Mouse (Mus musculus) myocyte (in vitro differentiated cells): ENCODE results near the gene Elk3. TPM values are rescaled to one million over a fixed set of nuclear protein-coding genes. Genes with fewer than 3 reads are reported as not detected.
A peak's percentile ranks its signal among the peaks of the same experiment; 100 is the strongest.

Source experiments
- H3K27me3 ChIP-seq: one replicate; pipeline ENCODE4 v1.6.1; 2011; ENCODE audit not compliant: control insufficient read depth, insufficient read depth, insufficient read length
- H3K36me3 ChIP-seq: one replicate; pipeline ENCODE4 v1.6.1; 2011; ENCODE audit not compliant: control insufficient read depth, insufficient read depth
- H3K4me2 ChIP-seq: one replicate; pipeline ENCODE4 v1.6.1; 2011; ENCODE audit warnings: low read depth, control low read depth
- H3K4me3 ChIP-seq: one replicate; pipeline ENCODE4 v1.5.1; 2011; ENCODE audit warnings: mild to moderate bottlenecking, control low read depth, moderate library complexity
- H3K79me2 ChIP-seq: one replicate; pipeline ENCODE4 v1.6.1; 2011; ENCODE audit not compliant: control insufficient read depth, insufficient read depth
- H3ac ChIP-seq: one replicate; pipeline ENCODE4 v1.6.1; 2011; ENCODE audit not compliant: control insufficient read depth, insufficient read length
- CEBPB ChIP-seq: IDR thresholded peaks from 2 replicates; pipeline ENCODE4 v1.6.1; 2011; ENCODE audit warnings: mild to moderate bottlenecking, moderate library complexity; ENCODE audit not compliant: poor library complexity, insufficient read depth, severe bottlenecking
- E2F4 ChIP-seq: IDR thresholded peaks from one replicate; pipeline ENCODE4 v1.6.1; 2011; ENCODE audit warnings: mild to moderate bottlenecking, control low read depth, moderate library complexity; ENCODE audit not compliant: insufficient read depth
- MAX ChIP-seq: IDR thresholded peaks from one replicate; pipeline ENCODE4 v1.6.1; 2011; ENCODE audit warnings: low read depth, mild to moderate bottlenecking, control low read depth
- MYOD1 ChIP-seq, 3 experiments: IDR thresholded peaks; one replicate each; pipeline ENCODE4 v1.6.1; 2011; ENCODE audit warnings: control low read depth in 2 of 3, low read depth in 2 of 3, mild to moderate bottlenecking in 2 of 3, moderate library complexity in 1 of 3; ENCODE audit not compliant: insufficient read length in 2 of 3, control insufficient read depth in 1 of 3
- MYOG ChIP-seq, 3 experiments: IDR thresholded peaks; one replicate each; pipeline ENCODE4 v1.6.1; 2011; ENCODE audit warnings: control low read depth in 2 of 3, low read depth in 2 of 3, mild to moderate bottlenecking in 2 of 3; ENCODE audit not compliant: insufficient read length in 2 of 3, control insufficient read depth in 1 of 3, insufficient read depth in 1 of 3
- POLR2A ChIP-seq: IDR thresholded peaks from one replicate; pipeline ENCODE4 v1.6.1; 2011; ENCODE audit warnings: low read depth, mild to moderate bottlenecking, control low read depth, moderate library complexity; ENCODE audit not compliant: insufficient read length
- POLR2AphosphoS2 ChIP-seq: IDR thresholded peaks from one replicate; pipeline ENCODE4 v1.6.1; 2011; ENCODE audit warnings: low read depth, control low read depth; ENCODE audit not compliant: insufficient read length
- REST ChIP-seq: IDR thresholded peaks from one replicate; pipeline ENCODE4 v1.6.1; 2011; ENCODE audit warnings: mild to moderate bottlenecking, control low read depth, moderate library complexity; ENCODE audit not compliant: insufficient read depth, insufficient read length
- SRF ChIP-seq: IDR thresholded peaks from one replicate; pipeline ENCODE4 v1.6.1; 2011; ENCODE audit warnings: low read depth; ENCODE audit not compliant: control insufficient read depth, insufficient read length
- TCF12 ChIP-seq: IDR thresholded peaks from one replicate; pipeline ENCODE4 v1.6.1; 2011; ENCODE audit warnings: mild to moderate bottlenecking, control low read depth; ENCODE audit not compliant: poor library complexity, insufficient read depth, severe bottlenecking
- TCF3 ChIP-seq: IDR thresholded peaks from one replicate; pipeline ENCODE4 v1.6.1; 2011; ENCODE audit warnings: low read depth, control low read depth; ENCODE audit not compliant: insufficient read length
- USF1 ChIP-seq: IDR thresholded peaks from one replicate; pipeline ENCODE4 v1.6.1; 2011; ENCODE audit warnings: low read depth, mild to moderate bottlenecking, control low read depth, moderate library complexity
- polyA plus RNA-seq: library from polyadenylated mRNA; unstranded; fragments of >200 nt; fragmentation: generic; extraction: Trizol; gene quantifications from one replicate; pipeline ENCODE4 v1.2.1, GENCODE M21; 2012; ENCODE audit warnings: missing spikeins

Elk3 gene
- polyA plus RNA-seq, 1 experiment: 28.4 TPM

- Histone ChIP-seq H3K27me3 (no peaks in the 10 kb centered on the region), H3ac (no peak overlapping the region), H3K79me2 (no peaks in the 10 kb centered on the region), H3K36me3 (no peaks in the 10 kb centered on the region), H3K4me3 (no peak overlapping the region), H3K4me2 (no peak overlapping the region)
- no peak for TF ChIP-seq CEBPB
- TF ChIP-seq E2F4: no peak
- TF ChIP-seq USF1: no peak
- no peak for TF ChIP-seq REST
- TF ChIP-seq POLR2AphosphoS2: no peak
- no peak for TF ChIP-seq TCF3
- no peak for TF ChIP-seq MAX
- no peak for TF ChIP-seq TCF12
- no peak for TF ChIP-seq SRF
- TF ChIP-seq POLR2A: no peak
- TF ChIP-seq MYOG (IDR thresholded peaks at IDR 0.05; ENCODE audit: control insufficient read depth in 1 of 3, insufficient read depth in 1 of 3, insufficient read length in 2 of 3, low read depth in 2 of 3): no peak
- no peak for TF ChIP-seq MYOD1 (IDR thresholded peaks at IDR 0.05; ENCODE audit: control insufficient read depth in 1 of 3, insufficient read length in 2 of 3, low read depth in 2 of 3)
Observed at GRCm38 (mm10) chr10:93320148-93320547, 9.2 kb upstream of the Elk3 start.

- Histone ChIP-seq H3K79me2 (no peaks in the 10 kb centered on the region), H3K4me3 (no peak overlapping the region), H3K4me2 (no peak overlapping the region), H3K36me3 (no peaks in the 10 kb centered on the region), H3K27me3 (no peaks in the 10 kb centered on the region), H3ac (no peak overlapping the region)
- no peak for TF ChIP-seq POLR2A
- TF ChIP-seq E2F4: no peak
- no peak for TF ChIP-seq CEBPB
- TF ChIP-seq TCF3: no peak
- no peak for TF ChIP-seq POLR2AphosphoS2
- no peak for TF ChIP-seq MYOG (IDR thresholded peaks at IDR 0.05; ENCODE audit: control insufficient read depth in 1 of 3, insufficient read depth in 1 of 3, insufficient read length in 2 of 3, low read depth in 2 of 3)
- TF ChIP-seq SRF: no peak
- TF ChIP-seq TCF12: no peak
- TF ChIP-seq MYOD1 (IDR thresholded peaks at IDR 0.05; ENCODE audit: control insufficient read depth in 1 of 3, insufficient read length in 2 of 3, low read depth in 2 of 3): no peak
- TF ChIP-seq USF1: no peak
- no peak for TF ChIP-seq REST
- no peak for TF ChIP-seq MAX
Observed at GRCm38 (mm10) chr10:93319526-93320063, 8.7 kb upstream of the Elk3 start.

GRCm38 (mm10) chr10:93316909-93317308 lies 6.0 kb upstream of the Elk3 start:
- H3K4me2 ChIP-seq: no peak overlapping the region
- H3K4me3 ChIP-seq: no peak overlapping the region
- H3K36me3 ChIP-seq: no peaks in the 10 kb centered on the region

GRCm38 (mm10) chr10:93311576-93311975 lies 641 bp upstream of the Elk3 start:
- H3K36me3 ChIP-seq: no peaks in the 10 kb centered on the region
- peak overlapping the region; percentile 38 for H3ac ChIP-seq
- peak overlapping the region; percentile 70 for H3K4me2 ChIP-seq
- H3K4me3 ChIP-seq: peak overlapping the region; percentile 86
- H3K27me3 ChIP-seq: no peaks in the 10 kb centered on the region
- peaks cover 37% of the 10 kb centered on the region for H3K79me2 ChIP-seq
- TF ChIP-seq E2F4 (no peak), CEBPB (no peak), REST (no peak), MYOD1 (IDR thresholded peaks at IDR 0.05; ENCODE audit: control insufficient read depth in 1 of 3, insufficient read length in 2 of 3, low read depth in 2 of 3) (no peak), MAX (no peak), SRF (no peak), MYOG (IDR thresholded peaks at IDR 0.05; ENCODE audit: control insufficient read depth in 1 of 3, insufficient read depth in 1 of 3, insufficient read length in 2 of 3, low read depth in 2 of 3) (no peak), POLR2AphosphoS2 (no peak), USF1 (no peak), TCF3 (no peak), POLR2A (no peak), TCF12 (no peak)

More at GRCm38 (mm10) chr10:93316909-93317308, 6.0 kb upstream of the Elk3 start:
- Histone ChIP-seq H3ac (no peak overlapping the region), H3K79me2 (no peaks in the 10 kb centered on the region), H3K27me3 (no peaks in the 10 kb centered on the region)
- TF ChIP-seq MYOD1 (IDR thresholded peaks at IDR 0.05; ENCODE audit: control insufficient read depth in 1 of 3, insufficient read length in 2 of 3, low read depth in 2 of 3): no peak
- TF ChIP-seq POLR2AphosphoS2: no peak
- TF ChIP-seq MAX: no peak
- TF ChIP-seq TCF3: no peak
- TF ChIP-seq POLR2A: no peak
- no peak for TF ChIP-seq TCF12
- no peak for TF ChIP-seq CEBPB
- TF ChIP-seq E2F4: no peak
- no peak for TF ChIP-seq REST
- no peak for TF ChIP-seq SRF
- TF ChIP-seq USF1: no peak
- no peak for TF ChIP-seq MYOG (IDR thresholded peaks at IDR 0.05; ENCODE audit: control insufficient read depth in 1 of 3, insufficient read depth in 1 of 3, insufficient read length in 2 of 3, low read depth in 2 of 3)
